Mouse (Mus musculus) neural tube, embryonic 15.5 days (tissue): ENCODE measurements around the gene Ccdc33. TPM values are rescaled to one million over a fixed set of nuclear protein-coding genes. Genes with fewer than 3 reads are reported as not detected.

Experiments used
- ATAC-seq: fragments of 200-750 bp; cut with Nextera tagmentation; 2 replicates; pipeline ENCODE4 v1.8.0; 2017; ENCODE audit warnings: mild to moderate bottlenecking, moderate TSS enrichment, moderate library complexity; ENCODE audit not compliant: low FRiP score
- H3K27ac ChIP-seq: fragments of 300-500 bp; sonication (generic); replicated peaks from 2 replicates; pipeline ENCODE4 v1.5.1; 2015; ENCODE audit warnings: mild to moderate bottlenecking, inconsistent platforms
- H3K27me3 ChIP-seq: fragments of 300-500 bp; sonication (generic); replicated peaks from 2 replicates; pipeline ENCODE4 v1.6.1; 2015; ENCODE audit warnings: inconsistent platforms
- H3K36me3 ChIP-seq: fragments of 300-500 bp; sonication (generic); 2 replicates; pipeline ENCODE4 v1.6.1; 2015; ENCODE audit warnings: inconsistent platforms
- H3K4me1 ChIP-seq: fragments of 300-500 bp; sonication (generic); 2 replicates; pipeline ENCODE4 v1.6.1; 2015; ENCODE audit warnings: inconsistent platforms
- H3K4me2 ChIP-seq: fragments of 300-500 bp; sonication (generic); 2 replicates; pipeline ENCODE4 v1.6.1; 2015; ENCODE audit warnings: inconsistent platforms, mild to moderate bottlenecking, moderate library complexity
- H3K4me3 ChIP-seq: fragments of 300-500 bp; sonication (generic); replicated peaks from 2 replicates; pipeline ENCODE4 v1.5.1; 2015; ENCODE audit warnings: mild to moderate bottlenecking, inconsistent platforms
- H3K9ac ChIP-seq: fragments of 300-500 bp; sonication (generic); replicated peaks from 2 replicates; pipeline ENCODE4 v1.6.1; 2015; ENCODE audit warnings: mild to moderate bottlenecking, inconsistent platforms
- H3K9me3 ChIP-seq: fragments of 300-500 bp; sonication (generic); replicated peaks from 2 replicates; pipeline ENCODE4 v1.6.1; 2016; ENCODE audit warnings: inconsistent platforms
- WGBS: fragments of 180-500 bp; shearing (Covaris S2); methylation state at CpG from one replicate; pipeline ENCODE4 v1.1.7; 2015; ENCODE audit warnings: mixed read lengths; 5-methylcytosine and 5-hydroxymethylcytosine counted together
- polyA plus RNA-seq: library from polyadenylated mRNA; unstranded; fragments of >200 nt; fragmentation: Nextera tagmentation; extraction: Ambion mirVana; gene quantifications from 2 replicates; pipeline ENCODE4 v1.2.1, GENCODE M21; 2015

Ccdc33 gene
- polyA plus RNA-seq, 1 experiment from 2014 or later = 0.13 TPM

DNA sequence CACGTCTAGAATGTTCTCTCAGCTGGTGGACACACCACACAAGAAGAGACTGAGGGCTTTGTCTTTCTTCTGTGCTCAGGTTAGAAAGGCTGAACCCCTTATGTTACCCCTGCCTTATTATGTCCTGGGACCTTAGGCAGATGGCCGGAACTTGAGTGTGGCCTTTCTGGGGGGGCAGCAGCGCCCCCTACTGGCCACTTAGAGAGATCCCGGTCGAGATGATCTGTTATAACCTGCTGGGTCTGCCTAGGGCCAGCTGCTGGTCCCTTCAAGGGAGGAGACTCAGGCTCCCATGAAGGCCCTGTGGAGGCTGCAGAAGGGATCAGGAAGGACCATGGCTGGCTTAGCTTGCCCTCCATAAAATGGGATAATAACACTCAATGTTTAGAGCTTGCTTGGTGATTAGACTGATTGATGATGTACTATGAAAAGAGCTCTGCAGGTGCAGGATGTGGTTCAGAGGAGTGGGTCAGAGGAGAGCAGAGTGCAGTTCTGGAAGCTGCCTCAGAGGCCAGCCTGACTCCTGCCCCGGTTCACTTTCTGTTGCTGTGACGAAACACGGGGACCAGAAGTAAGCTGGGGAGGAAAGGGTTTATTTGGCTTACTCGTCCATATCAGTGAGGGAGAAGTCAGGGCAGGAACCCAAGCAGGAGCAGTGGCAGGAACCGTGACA lies 128.0 kb downstream of the Ccdc33 start:
- Histone ChIP-seq H3K4me2 (no peak overlapping the region), H3K36me3 (no peaks in the 10 kb centered on the region), H3K9ac (no peak overlapping the region), H3K9me3 (no peaks in the 10 kb centered on the region), H3K27me3 (no peaks in the 10 kb centered on the region), H3K4me3 (no peak overlapping the region), H3K27ac (no peak overlapping the region), H3K4me1 (0 out of 2 replicates have a peak, but pooled peaks cover 3% of the 10 kb centered on the region)
- no peak for ATAC-seq
- 33% methylated on average over 10 of the region's 10 CpGs for WGBS

DNA sequence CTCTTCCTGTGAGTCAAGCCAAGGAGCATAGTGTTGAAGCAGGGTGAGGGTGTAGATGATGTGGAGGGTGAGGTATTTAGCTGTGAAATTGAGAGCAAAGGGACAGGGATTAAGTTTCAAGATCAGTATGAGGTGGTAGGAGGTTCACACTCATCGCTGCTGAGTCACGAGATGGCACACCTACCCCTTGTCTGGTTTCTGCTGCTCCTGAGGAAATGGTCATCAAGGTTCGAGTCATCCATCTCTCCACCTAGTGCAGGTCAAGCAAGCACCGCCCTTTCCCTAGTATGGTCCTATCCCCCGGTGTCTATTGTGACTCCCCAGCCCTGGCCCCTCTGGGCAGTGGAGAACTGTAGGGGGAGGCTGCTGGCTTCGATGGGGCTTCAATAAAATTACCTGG lies 129.3 kb downstream of the Ccdc33 start:
- Histone ChIP-seq H3K9me3 (no peaks in the 10 kb centered on the region), H3K27me3 (no peaks in the 10 kb centered on the region), H3K4me3 (no peak overlapping the region), H3K4me2 (no peak overlapping the region), H3K9ac (no peak overlapping the region), H3K36me3 (no peaks in the 10 kb centered on the region), H3K4me1 (0 out of 2 replicates have a peak, but pooled peaks cover 3% of the 10 kb centered on the region), H3K27ac (no peak overlapping the region)
- 85% methylated on average over 6 of the region's 6 CpGs for WGBS
- ATAC-seq = no peak

DNA sequence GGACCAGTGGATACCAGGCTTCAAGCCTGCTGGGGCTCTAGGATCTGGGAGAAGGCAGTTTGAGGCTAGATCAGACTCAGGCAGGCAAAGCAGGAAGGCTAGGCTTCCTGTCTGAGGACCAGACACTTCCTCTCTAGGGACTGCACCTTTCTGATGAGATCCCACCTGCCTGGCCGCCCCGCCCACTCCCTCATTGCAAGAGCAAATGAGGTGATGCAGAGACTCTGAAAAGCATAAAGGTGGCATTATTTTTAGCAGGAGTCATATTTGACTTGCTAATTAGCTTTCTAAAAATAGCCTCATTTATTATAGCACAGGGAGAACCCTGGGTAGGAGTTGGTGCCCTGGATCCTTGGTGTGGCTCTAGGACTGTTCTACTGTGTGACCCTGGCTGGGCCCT lies 130.5 kb downstream of the Ccdc33 start:
- H3K9ac ChIP-seq = no peak overlapping the region
- H3K36me3 ChIP-seq = no peaks in the 10 kb centered on the region
- 0 out of 2 replicates have a peak, but pooled peaks cover 3% of the 10 kb centered on the region for H3K4me1 ChIP-seq
- no peaks in the 10 kb centered on the region for H3K9me3 ChIP-seq
- no peak for ATAC-seq
- WGBS = 89% methylated on average over 2 of the region's 2 CpGs
- H3K4me2 ChIP-seq = no peak overlapping the region
- H3K4me3 ChIP-seq = no peak overlapping the region
- H3K27ac ChIP-seq = no peak overlapping the region
- H3K27me3 ChIP-seq = no peaks in the 10 kb centered on the region

DNA sequence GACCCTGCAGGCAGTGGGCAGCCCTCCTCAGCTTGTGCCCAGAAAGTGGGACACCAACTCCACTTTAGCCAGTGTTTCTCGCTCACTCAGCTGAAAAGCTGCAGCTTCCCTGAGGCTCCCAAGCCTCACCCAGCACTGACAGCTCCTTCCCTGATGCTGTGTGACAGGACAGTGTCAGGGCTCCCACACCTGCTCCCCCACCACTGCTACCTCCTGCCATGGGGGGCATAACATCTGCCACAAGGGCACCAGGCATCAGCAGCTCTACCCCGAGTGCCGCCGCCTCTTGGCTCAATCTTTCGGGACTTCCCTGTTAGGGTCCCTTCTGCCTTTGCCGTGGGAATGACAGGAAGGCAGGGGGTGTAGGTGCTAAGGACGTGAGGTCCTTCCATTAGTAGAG lies 132.3 kb downstream of the Ccdc33 start:
- Histone ChIP-seq H3K27ac (no peak overlapping the region), H3K36me3 (no peaks in the 10 kb centered on the region), H3K9me3 (no peaks in the 10 kb centered on the region), H3K9ac (no peak overlapping the region), H3K27me3 (no peaks in the 10 kb centered on the region), H3K4me1 (no peaks in the 10 kb centered on the region), H3K4me3 (no peak overlapping the region), H3K4me2 (no peak overlapping the region)
- no peak for ATAC-seq
- 79% methylated on average over 7 of the region's 7 CpGs for WGBS

DNA sequence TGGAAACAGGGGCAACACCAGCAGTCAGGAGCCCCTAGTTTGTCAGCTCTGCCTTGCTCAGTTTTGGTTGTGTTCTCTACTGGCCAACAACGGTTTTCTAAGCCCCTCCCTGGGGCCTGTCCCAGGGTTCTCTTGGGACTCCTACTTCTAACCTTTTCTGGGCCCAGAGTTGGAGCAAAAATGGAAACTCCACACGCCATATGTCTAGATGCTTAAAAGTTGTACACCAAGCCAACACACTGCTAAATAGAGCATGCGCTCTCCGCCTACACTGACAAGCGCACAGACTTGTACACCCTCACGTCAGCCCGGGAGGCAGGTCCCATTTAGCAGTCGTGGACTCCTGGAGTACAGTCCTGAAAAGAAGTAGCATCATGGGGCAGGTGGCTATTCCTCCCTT lies 133.3 kb downstream of the Ccdc33 start:
- no peaks in the 10 kb centered on the region for H3K9me3 ChIP-seq
- H3K4me2 ChIP-seq = no peak overlapping the region
- ATAC-seq = no peak
- no peak overlapping the region for H3K9ac ChIP-seq
- H3K4me1 ChIP-seq = no peaks in the 10 kb centered on the region
- no peak overlapping the region for H3K27ac ChIP-seq
- no peaks in the 10 kb centered on the region for H3K36me3 ChIP-seq
- H3K4me3 ChIP-seq = no peak overlapping the region
- H3K27me3 ChIP-seq = no peaks in the 10 kb centered on the region
- 91% methylated on average over 8 of the region's 8 CpGs for WGBS

DNA sequence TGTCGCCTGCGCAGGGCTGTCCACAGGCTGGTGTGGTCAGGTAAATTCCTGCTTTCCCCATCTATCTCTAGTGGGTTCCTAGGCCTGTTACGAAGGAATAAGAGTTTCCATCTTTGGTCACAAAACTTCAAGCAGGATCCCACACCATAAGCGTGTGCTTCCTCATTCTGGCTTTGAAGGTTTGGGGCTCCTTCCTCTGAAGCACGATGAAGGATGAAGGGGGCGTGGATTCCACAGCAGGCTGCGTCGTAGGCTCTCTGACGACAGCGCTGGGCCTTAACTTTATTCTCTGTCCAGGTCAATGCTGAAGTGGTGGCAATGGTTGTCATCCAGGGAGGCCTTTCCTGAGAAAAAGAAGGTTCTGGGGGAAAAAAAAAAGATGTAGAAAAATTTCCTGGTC lies 138.1 kb downstream of the Ccdc33 start:
- Histone ChIP-seq H3K9ac (no peak overlapping the region), H3K4me1 (no peaks in the 10 kb centered on the region), H3K4me2 (no peak overlapping the region), H3K27ac (no peak overlapping the region), H3K4me3 (no peak overlapping the region), H3K27me3 (no peaks in the 10 kb centered on the region), H3K36me3 (no peaks in the 10 kb centered on the region), H3K9me3 (no peaks in the 10 kb centered on the region)
- ATAC-seq = no peak
- WGBS = 81% methylated on average over 10 of the region's 10 CpGs

DNA sequence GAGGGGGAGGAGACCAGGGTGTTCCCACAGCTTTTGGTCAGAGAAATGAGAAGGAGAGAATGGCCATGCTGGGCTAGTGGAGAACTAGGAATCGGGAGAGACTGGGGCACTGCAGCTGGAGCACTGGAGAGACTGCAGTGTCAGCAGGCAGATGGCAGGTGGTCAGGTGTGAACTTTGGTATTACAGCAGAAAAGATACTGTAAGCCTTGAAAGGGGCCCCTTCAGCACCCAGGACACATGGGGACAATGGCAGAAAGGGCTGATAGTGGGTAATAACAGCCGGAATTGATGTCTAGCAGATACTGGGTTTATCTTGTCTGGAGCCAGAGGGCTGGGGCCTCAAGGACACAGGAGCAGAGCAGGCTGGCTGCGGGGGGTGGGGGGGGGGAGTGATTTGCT lies 139.8 kb downstream of the Ccdc33 start:
- H3K27me3 ChIP-seq = no peaks in the 10 kb centered on the region
- H3K9ac ChIP-seq = no peak overlapping the region
- no peaks in the 10 kb centered on the region for H3K4me1 ChIP-seq
- 59% methylated on average over 3 of the region's 3 CpGs for WGBS
- no peak overlapping the region for H3K27ac ChIP-seq
- H3K4me2 ChIP-seq = no peak overlapping the region
- no peaks in the 10 kb centered on the region for H3K9me3 ChIP-seq
- no peak overlapping the region for H3K4me3 ChIP-seq
- ATAC-seq = no peak
- no peaks in the 10 kb centered on the region for H3K36me3 ChIP-seq

Other genes starting within 250 kb of the Ccdc33 start
- 158 and 175 TPM in 2 replicates for gene Ubl7, start 207.8 kb downstream of the Ccdc33 start, polyA plus RNA-seq
- 2.0 and 2.9 TPM in 2 replicates for gene Sema7a, start 178.7 kb downstream of the Ccdc33 start, polyA plus RNA-seq
- gene Cyp11a1, start 112.4 kb downstream of the Ccdc33 start, polyA plus RNA-seq = 1.9 and 4.9 TPM in 2 replicates
- 20.6 and 21.5 TPM in 2 replicates for gene Stra6, start 55.0 kb downstream of the Ccdc33 start, polyA plus RNA-seq
- gene Islr, start 85.5 kb upstream of the Ccdc33 start, polyA plus RNA-seq = 52.3 and 54.2 TPM in 2 replicates
- 8.5 and 11.5 TPM in 2 replicates for gene Islr2, start 85.5 kb upstream of the Ccdc33 start, polyA plus RNA-seq
- 3.9 and 8.6 TPM in 2 replicates for gene Pml, start 131.0 kb upstream of the Ccdc33 start, polyA plus RNA-seq
- 121 and 136 TPM in 2 replicates for gene Stoml1, start 134.3 kb upstream of the Ccdc33 start, polyA plus RNA-seq
- 10.2 and 12.1 TPM in 2 replicates for gene Loxl1, start 194.4 kb upstream of the Ccdc33 start, polyA plus RNA-seq